Mouse (Mus musculus) frontal cortex, postnatal 10 days (tissue): ENCODE measurements around the gene Ddx27.

Experiments
- DNase-seq, 2 experiments: peaks; one replicate each; pipeline ENCODE4 v3.0.0; 2022; ENCODE audit warnings: low spot score in 2 of 2, mixed read lengths in 1 of 2

Gene Ddx27

DNA sequence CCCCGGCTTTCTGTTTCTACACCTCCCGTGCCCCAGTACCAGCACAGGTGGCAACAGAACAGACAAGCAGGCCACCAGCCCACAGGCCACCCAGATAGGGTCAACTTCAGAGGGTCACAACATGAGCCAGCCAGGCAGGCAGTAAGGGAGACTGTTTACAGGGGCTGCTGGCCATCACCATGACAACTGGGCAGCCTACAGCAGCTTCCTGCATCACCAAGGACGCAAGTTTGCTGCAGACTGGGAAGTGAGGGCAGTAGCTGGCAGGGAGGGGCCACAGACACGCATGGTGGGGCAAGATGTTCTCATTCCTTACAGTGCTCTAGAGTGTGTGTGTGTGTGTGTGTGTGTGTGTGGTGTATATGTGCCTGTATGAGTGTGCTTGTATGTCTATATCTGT, 66.6 kb downstream of the Ddx27 start:
- DNase-seq, result no peak
